Mouse (Mus musculus): ENCODE data around the gene Cacnb2. TPM values are rescaled to one million over a fixed set of nuclear protein-coding genes. Genes with fewer than 3 reads are reported as not detected.

Cacnb2 gene
- polyA plus RNA-seq (2015; fragmentation: Nextera tagmentation; extraction: Ambion mirVana) = 2.7 and 4.6 TPM in 2 replicates

GRCm38 (mm10) chr2:14602788-14603187 lies at the start of gene Cacnb2:
Gene Cacnb2, plus strand, starts transcription at chr2:14603088.
- H3K4me1 ChIP-seq (replicated peaks; ENCODE audit: control insufficient read depth, insufficient read depth, low read length) = peaks cover 16% of the 10 kb centered on the region
- peak within 1 kb of the TSS; percentile 70 for H3K4me3 ChIP-seq (replicated peaks; ENCODE audit: low read length)
- no peaks in the 10 kb centered on the region for H3K27me3 ChIP-seq (replicated peaks; ENCODE audit: control insufficient read depth, insufficient read depth, low read length)
- peak within 1 kb of the TSS; percentile 78 for H3K9ac ChIP-seq (replicated peaks; ENCODE audit: low read depth, low read length)
- no peak for ATAC-seq
- WGBS = 48% methylated on average over 3 of the region's 3 CpGs
- no peak within 1 kb of the TSS for H3K27ac ChIP-seq (ENCODE audit: low read length)
- no peaks in the 10 kb centered on the region for H3K36me3 ChIP-seq (ENCODE audit: control insufficient read depth, insufficient read depth)
- H3K4me2 ChIP-seq (ENCODE audit: low read length) = peak within 1 kb of the TSS; percentile 99
- no peaks in the 10 kb centered on the region for H3K9me3 ChIP-seq (ENCODE audit: control insufficient read depth, low read length)

- Histone ChIP-seq H3K27me3 (replicated peaks; ENCODE audit: control insufficient read depth, insufficient read depth, low read length) (no peaks in the 10 kb centered on the region), H3K9ac (replicated peaks; ENCODE audit: low read depth, low read length) (no peak overlapping the region), H3K4me1 (replicated peaks; ENCODE audit: control insufficient read depth, insufficient read depth, low read length) (no peaks in the 10 kb centered on the region), H3K36me3 (ENCODE audit: control insufficient read depth, insufficient read depth) (no peaks in the 10 kb centered on the region), H3K9me3 (ENCODE audit: control insufficient read depth, low read length) (no peaks in the 10 kb centered on the region), H3K27ac (ENCODE audit: low read length) (no peak overlapping the region), H3K4me2 (ENCODE audit: low read length) (no peak overlapping the region), H3K4me3 (replicated peaks; ENCODE audit: low read length) (no peak overlapping the region)
- ATAC-seq = no peak
- WGBS = 86% methylated on average over 2 of the region's 2 CpGs
Observed at GRCm38 (mm10) chr2:14568020-14568419, 34.9 kb upstream of the Cacnb2 start.

- Histone ChIP-seq H3K4me3 (replicated peaks; ENCODE audit: low read length) (no peak overlapping the region), H3K27ac (ENCODE audit: low read length) (no peak overlapping the region), H3K9me3 (ENCODE audit: control insufficient read depth, low read length) (no peaks in the 10 kb centered on the region), H3K4me2 (ENCODE audit: low read length) (no peak overlapping the region), H3K4me1 (replicated peaks; ENCODE audit: control insufficient read depth, insufficient read depth, low read length) (no peaks in the 10 kb centered on the region), H3K9ac (replicated peaks; ENCODE audit: low read depth, low read length) (no peak overlapping the region), H3K27me3 (replicated peaks; ENCODE audit: control insufficient read depth, insufficient read depth, low read length) (no peaks in the 10 kb centered on the region), H3K36me3 (ENCODE audit: control insufficient read depth, insufficient read depth) (no peaks in the 10 kb centered on the region)
- ATAC-seq = no peak
Observed at GRCm38 (mm10) chr2:14571300-14571699, 31.6 kb upstream of the Cacnb2 start.

GRCm38 (mm10) chr2:14589541-14589940 lies 13.3 kb upstream of the Cacnb2 start:
- no peak for ATAC-seq

GRCm38 (mm10) chr2:14597909-14598563 lies 4.9 kb upstream of the Cacnb2 start:
- no peak overlapping the region for H3K9ac ChIP-seq (replicated peaks; ENCODE audit: low read depth, low read length)
- H3K9me3 ChIP-seq (ENCODE audit: control insufficient read depth, low read length) = no peaks in the 10 kb centered on the region
- no peak overlapping the region for H3K4me3 ChIP-seq (replicated peaks; ENCODE audit: low read length)
- no peaks in the 10 kb centered on the region for H3K36me3 ChIP-seq (ENCODE audit: control insufficient read depth, insufficient read depth)
- ATAC-seq = no peak
- H3K4me2 ChIP-seq (ENCODE audit: low read length) = no peak overlapping the region
- H3K4me1 ChIP-seq (replicated peaks; ENCODE audit: control insufficient read depth, insufficient read depth, low read length) = no peaks in the 10 kb centered on the region
- H3K27me3 ChIP-seq (replicated peaks; ENCODE audit: control insufficient read depth, insufficient read depth, low read length) = no peaks in the 10 kb centered on the region
- H3K27ac ChIP-seq (ENCODE audit: low read length) = no peak overlapping the region

More at GRCm38 (mm10) chr2:14589541-14589940, 13.3 kb upstream of the Cacnb2 start:
- Histone ChIP-seq H3K4me1 (replicated peaks; ENCODE audit: control insufficient read depth, insufficient read depth, low read length) (no peaks in the 10 kb centered on the region), H3K9ac (replicated peaks; ENCODE audit: low read depth, low read length) (no peak overlapping the region), H3K4me3 (replicated peaks; ENCODE audit: low read length) (no peak overlapping the region), H3K9me3 (ENCODE audit: control insufficient read depth, low read length) (no peaks in the 10 kb centered on the region), H3K27me3 (replicated peaks; ENCODE audit: control insufficient read depth, insufficient read depth, low read length) (no peaks in the 10 kb centered on the region), H3K4me2 (ENCODE audit: low read length) (no peak overlapping the region), H3K36me3 (ENCODE audit: control insufficient read depth, insufficient read depth) (no peaks in the 10 kb centered on the region), H3K27ac (ENCODE audit: low read length) (no peak overlapping the region)
- WGBS = 84% methylated on average over 4 of the region's 4 CpGs

- Histone ChIP-seq H3K9ac (replicated peaks; ENCODE audit: low read depth, low read length) (peak overlapping the region; percentile 78), H3K27ac (ENCODE audit: low read length) (peak overlapping the region; percentile 68), H3K4me3 (replicated peaks; ENCODE audit: low read length) (peak overlapping the region; percentile 70), H3K27me3 (replicated peaks; ENCODE audit: control insufficient read depth, insufficient read depth, low read length) (no peaks in the 10 kb centered on the region), H3K4me1 (replicated peaks; ENCODE audit: control insufficient read depth, insufficient read depth, low read length) (peaks cover 16% of the 10 kb centered on the region), H3K36me3 (ENCODE audit: control insufficient read depth, insufficient read depth) (no peaks in the 10 kb centered on the region), H3K4me2 (ENCODE audit: low read length) (peak overlapping the region; percentile 99), H3K9me3 (ENCODE audit: control insufficient read depth, low read length) (no peaks in the 10 kb centered on the region)
- ATAC-seq = peak; percentile 94
- WGBS = under 1% methylated on average over 76 of the region's 83 CpGs
Observed at GRCm38 (mm10) chr2:14603784-14604781, 1.2 kb downstream of the Cacnb2 start.

GRCm38 (mm10) chr2:14604791-14605190 lies 1.9 kb downstream of the Cacnb2 start:
- WGBS = 0% methylated on average over 22 of the region's 22 CpGs
- H3K27ac ChIP-seq (ENCODE audit: low read length) = peak overlapping the region; percentile 68; the same call in 1 of the 2 replicates
- ATAC-seq = peak; percentile 53
- no peaks in the 10 kb centered on the region for H3K36me3 ChIP-seq (ENCODE audit: control insufficient read depth, insufficient read depth)
- peak overlapping the region; percentile 70 for H3K4me3 ChIP-seq (replicated peaks; ENCODE audit: low read length)
- H3K27me3 ChIP-seq (replicated peaks; ENCODE audit: control insufficient read depth, insufficient read depth, low read length) = no peaks in the 10 kb centered on the region
- H3K4me2 ChIP-seq (ENCODE audit: low read length) = peak overlapping the region; percentile 99
- peak overlapping the region; percentile 78 for H3K9ac ChIP-seq (replicated peaks; ENCODE audit: low read depth, low read length)
- peaks cover 16% of the 10 kb centered on the region for H3K4me1 ChIP-seq (replicated peaks; ENCODE audit: control insufficient read depth, insufficient read depth, low read length)
- H3K9me3 ChIP-seq (ENCODE audit: control insufficient read depth, low read length) = no peaks in the 10 kb centered on the region

- Histone ChIP-seq H3K27me3 (replicated peaks; ENCODE audit: control insufficient read depth, insufficient read depth, low read length) (no peaks in the 10 kb centered on the region), H3K4me1 (replicated peaks; ENCODE audit: control insufficient read depth, insufficient read depth, low read length) (peaks cover 16% of the 10 kb centered on the region), H3K9ac (replicated peaks; ENCODE audit: low read depth, low read length) (peak overlapping the region; percentile 78), H3K9me3 (ENCODE audit: control insufficient read depth, low read length) (no peaks in the 10 kb centered on the region), H3K36me3 (ENCODE audit: control insufficient read depth, insufficient read depth) (no peaks in the 10 kb centered on the region), H3K27ac (ENCODE audit: low read length) (no peak overlapping the region), H3K4me3 (replicated peaks; ENCODE audit: low read length) (peak overlapping the region; percentile 70), H3K4me2 (ENCODE audit: low read length) (peak overlapping the region; percentile 99)
- ATAC-seq = no peak
- 2% methylated on average over 7 of the region's 7 CpGs for WGBS
Observed at GRCm38 (mm10) chr2:14605207-14605606, 2.3 kb downstream of the Cacnb2 start.

- WGBS = 60% methylated on average over 4 of the region's 4 CpGs
- Histone ChIP-seq H3K9me3 (ENCODE audit: control insufficient read depth, low read length) (no peaks in the 10 kb centered on the region), H3K27ac (ENCODE audit: low read length) (no peak overlapping the region), H3K36me3 (ENCODE audit: control insufficient read depth, insufficient read depth) (no peaks in the 10 kb centered on the region), H3K4me1 (replicated peaks; ENCODE audit: control insufficient read depth, insufficient read depth, low read length) (peaks cover 13% of the 10 kb centered on the region), H3K4me2 (ENCODE audit: low read length) (no peak overlapping the region), H3K4me3 (replicated peaks; ENCODE audit: low read length) (no peak overlapping the region), H3K9ac (replicated peaks; ENCODE audit: low read depth, low read length) (no peak overlapping the region), H3K27me3 (replicated peaks; ENCODE audit: control insufficient read depth, insufficient read depth, low read length) (no peaks in the 10 kb centered on the region)
- no peak for ATAC-seq
Observed at GRCm38 (mm10) chr2:14608606-14609005, 5.7 kb downstream of the Cacnb2 start.

Measured in forebrain, embryonic 16.5 days (tissue).